Mouse (Mus musculus): ENCODE measurements around the gene Smox.

GRCm38 (mm10) chr2:131560205-131560919 lies 69.1 kb downstream of the Smox start:
- TF ChIP-seq CTCF (IDR thresholded peaks at IDR 0.05; ENCODE audit: low read depth) (no peak), EP300 (optimal IDR thresholded peaks at IDR 0.05) (no peak)

Measured in stomach, postnatal 0 days (tissue).